In genomic region chr8:115703056-115703455, GRCm38 (mm10) we compare ENCODE assay signal across 12 mouse cellular contexts. TPM values are rescaled to one million over a fixed set of nuclear protein-coding genes. Genes with fewer than 3 reads are reported as not detected.
DNase-seq lines count a peak whose midpoint lies in the region; ATAC-seq and TF ChIP-seq lines count a peak whose summit lies in the region.
"Had no signal": no experiment of that assay in that cellular context is flagged by ENCODE, and none has a peak within 500 bp of the region (broad histone marks: within the 10 kb centered on the region; RNA-seq: fewer than 3 reads in every experiment).

No protein-coding gene starts in this region.

- 88% methylated on average over 4 of the region's 4 CpGs for WGBS in kidney, embryonic 16.5 days
- WGBS in lung, postnatal 0 days = 78% methylated on average over 4 of the region's 4 CpGs
- WGBS in neural tube, embryonic 13.5 days = 87% methylated on average over 4 of the region's 4 CpGs

- no peaks in the 10 kb centered on the region for H3K36me3 ChIP-seq in kidney, embryonic 16.5 days (ENCODE audit: insufficient read depth, low read length)
- H3K36me3 ChIP-seq in lung, postnatal 0 days (ENCODE audit: insufficient read depth, low read length) = no peaks in the 10 kb centered on the region
- H3K36me3 ChIP-seq in neural tube, embryonic 13.5 days = no peaks in the 10 kb centered on the region
- H3K36me3 ChIP-seq: limb, embryonic 13.5 days had no signal

- TF ChIP-seq EP300 in lung, postnatal 0 days (IDR thresholded peaks at IDR 0.05) = no peak

- no peak overlapping the region; the same call in 1 of the 2 replicates for H3K4me2 ChIP-seq in kidney, embryonic 16.5 days (replicated peaks; ENCODE audit: low read depth, low read length)
- H3K4me2 ChIP-seq in lung, postnatal 0 days (replicated peaks; ENCODE audit: low read depth, low read length) = peak overlapping the region; percentile 38; the same call in 1 of the 2 replicates
- H3K4me2 ChIP-seq in neural tube, embryonic 13.5 days = peak overlapping the region; percentile 41

- H3K9ac ChIP-seq in kidney, embryonic 16.5 days (replicated peaks; ENCODE audit: low read length) = no peak overlapping the region
- H3K9ac ChIP-seq in lung, postnatal 0 days (replicated peaks; ENCODE audit: low read depth) = no peak overlapping the region
- H3K9ac ChIP-seq in neural tube, embryonic 13.5 days = 0 out of 2 replicates have a peak overlapping the region, but pooled peaks have one; percentile 34
- H3K9ac ChIP-seq: limb, embryonic 13.5 days had no signal

- no peak overlapping the region; the same call in 1 of the 2 replicates for H3K4me3 ChIP-seq in kidney, embryonic 16.5 days (ENCODE audit: low read length)
- H3K4me3 ChIP-seq in lung, postnatal 0 days (ENCODE audit: low read depth, low read length) = peak overlapping the region; percentile 20; the same call in 1 of the 2 replicates
- peak overlapping the region; percentile 24 for H3K4me3 ChIP-seq in neural tube, embryonic 13.5 days
- H3K4me3 ChIP-seq: erythroblast, embryonic 14.5 days had no signal

- no peak overlapping the region for H3K27ac ChIP-seq in kidney, embryonic 16.5 days (ENCODE audit: low read length)
- H3K27ac ChIP-seq in lung, postnatal 0 days (ENCODE audit: low read length) = no peak overlapping the region
- no peak overlapping the region for H3K27ac ChIP-seq in neural tube, embryonic 13.5 days (replicated peaks)
- H3K27ac ChIP-seq: limb, embryonic 13.5 days had no signal

- no peaks in the 10 kb centered on the region for H3K27me3 ChIP-seq in kidney, embryonic 16.5 days (ENCODE audit: insufficient read depth, low read length)
- H3K27me3 ChIP-seq in lung, postnatal 0 days (replicated peaks; ENCODE audit: insufficient read depth, low read length) = 0 out of 2 replicates have a peak, but pooled peaks cover 3% of the 10 kb centered on the region
- H3K27me3 ChIP-seq in neural tube, embryonic 13.5 days = peaks cover 14% of the 10 kb centered on the region; the same call in 1 of the 2 replicates
- H3K27me3 ChIP-seq: Patski had no signal

- no peak for TF ChIP-seq CTCF in lung, postnatal 0 days (IDR thresholded peaks at IDR 0.05)

- ATAC-seq in kidney, embryonic 16.5 days (ENCODE audit: low FRiP score, low TSS enrichment) = no peak
- ATAC-seq in lung, postnatal 0 days = no peak
- no peak for ATAC-seq in neural tube, embryonic 13.5 days (ENCODE audit: low read depth)
- ATAC-seq: Patski had no signal

- peaks cover 11% of the 10 kb centered on the region; the same call in 1 of the 2 replicates for H3K4me1 ChIP-seq in kidney, embryonic 16.5 days (ENCODE audit: insufficient read depth, low read length)
- peaks cover 2% of the 10 kb centered on the region; the same call in 1 of the 2 replicates for H3K4me1 ChIP-seq in lung, postnatal 0 days (ENCODE audit: insufficient read depth, low read depth, low read length)
- H3K4me1 ChIP-seq in neural tube, embryonic 13.5 days (replicated peaks) = peaks cover 44% of the 10 kb centered on the region

- peak; percentile 23 for DNase-seq in kidney, adult 9 months
- DNase-seq in lung, postnatal 0 days (ENCODE audit: low spot score) = no peak
- no peak for DNase-seq in lung, postnatal 25 days (ENCODE audit: low spot score)
- peak; percentile 56 for DNase-seq in induced T-regulatory cell, adult 2 months (ENCODE audit: low read depth)
- DNase-seq in adrenal gland, adult (ENCODE audit: inconsistent age in 2 of 2, low spot score in 1 of 2) = no peak
- DNase-seq in right cerebral cortex, adult 2 months (ENCODE audit: low spot score in 2 of 2) = no peak
- DNase-seq: kidney, adult 18-20 months had no signal

- no peaks in the 10 kb centered on the region for H3K9me3 ChIP-seq in kidney, embryonic 16.5 days (ENCODE audit: low read length)
- H3K9me3 ChIP-seq in lung, postnatal 0 days (ENCODE audit: low read length) = no peaks in the 10 kb centered on the region
- no peaks in the 10 kb centered on the region for H3K9me3 ChIP-seq in neural tube, embryonic 13.5 days
- H3K9me3 ChIP-seq: limb, embryonic 13.5 days had no signal

RNA-seq across cellular contexts. Expression of gene Maf, which starts 4.5 kb away (rescaled TPM):
- polyA plus RNA-seq in kidney, embryonic 16.5 days (2015; fragmentation: Nextera tagmentation; extraction: Ambion mirVana) = 7.9 and 9.0 TPM in 2 replicates
- polyA plus RNA-seq in lung, postnatal 0 days (2015; fragmentation: Nextera tagmentation; extraction: Ambion mirVana) = 11.7 and 14.4 TPM in 2 replicates
- polyA plus RNA-seq in neural tube, embryonic 13.5 days (2015; fragmentation: Nextera tagmentation; extraction: Ambion mirVana) = 11.5 and 12.1 TPM in 2 replicates

Comparison
In these comparisons a context has a peak if more than half of its experiments do, and no peak if none do; other contexts are left out.
1. DNase-seq: peak in kidney, adult 9 months (single experiment) and induced T-regulatory cell, adult 2 months (single experiment); none in lung, postnatal 0 days (single experiment), lung, postnatal 25 days (single experiment), adrenal gland, adult (0 of 2) and right cerebral cortex, adult 2 months (0 of 2).